Mouse (Mus musculus) erythroblast, embryonic 14.5 days (primary cell): ENCODE results near the gene Dgka.

Experiments
- GATA1 ChIP-seq: IDR thresholded peaks from 2 replicates; pipeline ENCODE4 v1.6.1; 2012; ENCODE audit warnings: low read length, inconsistent platforms, mixed read lengths
- TAL1 ChIP-seq: IDR thresholded peaks from 3 replicates; pipeline ENCODE4 v1.6.1; 2012; ENCODE audit warnings: low read length, inconsistent platforms, mixed read lengths

- TF ChIP-seq GATA1: no peak
- no peak for TF ChIP-seq TAL1
Measured at GRCm38 (mm10) chr10:128744211-128744610, 444 bp downstream of the Dgka start.
